Comparison of ENCODE assay signal across 9 mouse cellular contexts in genomic region chr2:119270286-119270642, GRCm38 (mm10). TPM values are rescaled to one million over a fixed set of nuclear protein-coding genes. Genes with fewer than 3 reads are reported as not detected.
A peak's percentile ranks its signal among the peaks of the same experiment; 100 is the strongest.
DNase-seq lines count a peak whose midpoint lies in the region; ATAC-seq and TF ChIP-seq lines count a peak whose summit lies in the region.
"Had no signal": no experiment of that assay in that cellular context is flagged by ENCODE, and none has a peak within 500 bp of the region (broad histone marks: within the 10 kb centered on the region; RNA-seq: fewer than 3 reads in every experiment).

No protein-coding gene starts in this region.

- 0 out of 2 replicates have a peak, but pooled peaks have one; percentile 2 for ATAC-seq in hindbrain, embryonic 14.5 days (ENCODE audit: low FRiP score)

- H3K4me2 ChIP-seq in hindbrain, embryonic 14.5 days (replicated peaks): peak overlapping the region; percentile 76

- peaks cover 9% of the 10 kb centered on the region; the same call in 1 of the 2 replicates for H3K4me1 ChIP-seq in heart, embryonic 10.5 days
- H3K4me1 ChIP-seq in ES-E14 (ENCODE audit: control insufficient read depth in 2 of 2, insufficient read depth in 2 of 2, low read length in 2 of 2, poor library complexity in 1 of 2): peaks cover 0 to 3% of the 10 kb centered on the region in 2 experiments; a peak in 1 of 4 replicates
- H3K4me1 ChIP-seq in hindbrain, embryonic 14.5 days (replicated peaks; ENCODE audit: control insufficient read depth, insufficient read depth, low read length): peaks cover 10% of the 10 kb centered on the region

- H3K9ac ChIP-seq in ES-E14 (ENCODE audit: insufficient read depth, low read depth, low read length, poor library complexity, severe bottlenecking): no peak overlapping the region
- H3K9ac ChIP-seq in hindbrain, embryonic 14.5 days: peak overlapping the region; percentile 82

- in situ Hi-C loops in ES-E14 (cut with MboI; ENCODE audit: low sequenced_read_pairs in 2 of 2, unreplicated experiment in 2 of 2): no loop called here

- peaks cover 21% of the 10 kb centered on the region for H3K79me2 ChIP-seq in macrophage (ENCODE audit: inconsistent target)

- H3K27me3 ChIP-seq in heart, embryonic 10.5 days (ENCODE audit: insufficient read depth, poor library complexity, severe bottlenecking): peaks cover 33% of the 10 kb centered on the region
- 0 out of 2 replicates have a peak, but pooled peaks cover 3% of the 10 kb centered on the region for H3K27me3 ChIP-seq in hindbrain, embryonic 14.5 days (ENCODE audit: control insufficient read depth, insufficient read depth, low read length)

- DNase-seq in heart, embryonic 10.5 days (ENCODE audit: low spot score): no peak
- DNase-seq in heart, postnatal 25 days (ENCODE audit: low spot score): no peak
- DNase-seq in ES-E14 (ENCODE audit: low read depth, low spot score): no peak
- no peak for DNase-seq in hindbrain, embryonic 14.5 days (ENCODE audit: low spot score)
- DNase-seq in urinary bladder, postnatal 14 days (ENCODE audit: low spot score): no peak
- DNase-seq in frontal cortex, postnatal 10 days (ENCODE audit: low spot score in 2 of 2): no peak
- no peak for DNase-seq in left cerebral cortex, adult 11 months (ENCODE audit: low spot score)

- H3K36me3 ChIP-seq in heart, embryonic 10.5 days: no peaks in the 10 kb centered on the region
- no peaks in the 10 kb centered on the region for H3K36me3 ChIP-seq in ES-E14 (ENCODE audit: control insufficient read depth, insufficient read depth, low read length, poor library complexity, severe bottlenecking)
- no peaks in the 10 kb centered on the region for H3K36me3 ChIP-seq in hindbrain, embryonic 14.5 days (replicated peaks; ENCODE audit: control insufficient read depth, insufficient read depth)
- H3K36me3 ChIP-seq in macrophage (ENCODE audit: inconsistent target): no peaks in the 10 kb centered on the region

- 40% methylated on average over 9 of the region's 9 CpGs for WGBS in heart, embryonic 10.5 days
- 55% methylated on average over 9 of the region's 9 CpGs for WGBS in hindbrain, embryonic 14.5 days
- WGBS in macrophage (ENCODE audit: missing documents): 90% methylated on average over 9 of the region's 9 CpGs

- H3K4me3 ChIP-seq in heart, embryonic 10.5 days: peak overlapping the region; percentile 76
- H3K4me3 ChIP-seq in ES-E14 (ENCODE audit: insufficient read depth in 1 of 2, low read depth in 1 of 2, low read length in 2 of 2, poor library complexity in 1 of 2, severe bottlenecking in 1 of 2) (peak overlapping the region; percentile 72 to 78), macrophage (ENCODE audit: inconsistent target) (peak overlapping the region; percentile 44)
- peak overlapping the region; percentile 69 for H3K4me3 ChIP-seq in hindbrain, embryonic 14.5 days (replicated peaks; ENCODE audit: low read length)

- intact Hi-C loops in heart, postnatal 25 days (cut with DNase I): no loop called here

- no peaks in the 10 kb centered on the region for H3K9me3 ChIP-seq in heart, embryonic 10.5 days
- no peaks in the 10 kb centered on the region for H3K9me3 ChIP-seq in ES-E14 (ENCODE audit: control insufficient read depth, insufficient read depth, low read depth, low read length)
- no peaks in the 10 kb centered on the region for H3K9me3 ChIP-seq in hindbrain, embryonic 14.5 days (ENCODE audit: control insufficient read depth, low read length)

- H3K27ac ChIP-seq in heart, embryonic 10.5 days: peak overlapping the region; percentile 29; the same call in 1 of the 2 replicates
- H3K27ac ChIP-seq in ES-E14 (ENCODE audit: insufficient read depth, low read depth, low read length, poor library complexity, severe bottlenecking): no peak overlapping the region
- no peak overlapping the region for H3K27ac ChIP-seq in hindbrain, embryonic 14.5 days
- H3K27ac ChIP-seq in macrophage: no peak overlapping the region

TF ChIP-seq in ES-E14, 5 proteins besides CTCF, POLR2A, EP300 and RAD21:
- no peak for TF ChIP-seq HCFC1 (IDR thresholded peaks at IDR 0.05; ENCODE audit: borderline replicate concordance, insufficient read depth, low read length)
- TF ChIP-seq MAFK (IDR thresholded peaks at IDR 0.05; ENCODE audit: insufficient read depth, low read depth, low read length): no peak
- TF ChIP-seq ZC3H11A (IDR thresholded peaks at IDR 0.05; ENCODE audit: borderline replicate concordance, low read depth, low read length): no peak
- no peak for TF ChIP-seq ZNF384 (IDR thresholded peaks at IDR 0.05; ENCODE audit: low read depth, low read length)
- TF ChIP-seq CHD2 (IDR thresholded peaks at IDR 0.05; ENCODE audit: low read depth, low read length): no peak

RNA-seq across cellular contexts. Expression of gene Rhov, which starts 0.8 kb away (rescaled TPM):
- polyA plus RNA-seq in heart, embryonic 10.5 days (2016; fragmentation: Nextera tagmentation; extraction: Ambion mirVana): 0.39 TPM in 1 of 2 replicates, not detected in the other
- not detected for total RNA-seq in heart, postnatal 25 days (2021)
- 1.8 and 1.9 TPM in 2 replicates for total RNA-seq in ES-E14 (2012; rRNA removed)
- 20.9 and 26.9 TPM in 2 replicates for polyA plus RNA-seq in hindbrain, embryonic 14.5 days (2014; fragmentation: Nextera tagmentation; extraction: Ambion mirVana)
- total RNA-seq in macrophage (2018; cell fraction: chromatin; rRNA removed): 10 to 100 TPM in 1 of 26 experiments, 1 to 10 TPM in 16, under 1 TPM in 7, not detected in 2; 0.41 to 11.1 (median 1.7) TPM
- total RNA-seq in macrophage (2018; cell fraction: cytosol; rRNA removed): 1 to 10 TPM in 25 of 26 experiments, under 1 TPM in 1; 0.94 to 9.9 (median 3.0) TPM
- 1 to 10 TPM in 25 of 26 experiments, under 1 TPM in 1; 0.82 to 8.2 (median 2.4) TPM for total RNA-seq in macrophage (2018; cell fraction: nucleus; rRNA removed)
- polyA plus RNA-seq in macrophage (2018): 3.1 to 15.6 TPM (median 13.6 TPM) in 3 replicates

RNA-seq across cellular contexts. Expression of gene Vps18, which starts 18.3 kb away (rescaled TPM):
- 17.4 and 18.6 TPM in 2 replicates for polyA plus RNA-seq in heart, embryonic 10.5 days (2016; fragmentation: Nextera tagmentation; extraction: Ambion mirVana)
- total RNA-seq in heart, postnatal 25 days (2021): 10 to 100 TPM; 11.9 to 13.0 TPM
- total RNA-seq in ES-E14 (2012; rRNA removed): 17.0 and 17.8 TPM in 2 replicates
- 19.3 and 19.7 TPM in 2 replicates for polyA plus RNA-seq in hindbrain, embryonic 14.5 days (2014; fragmentation: Nextera tagmentation; extraction: Ambion mirVana)
- total RNA-seq in macrophage (2018; cell fraction: chromatin; rRNA removed): 100 to 1,000 TPM in 1 of 26 experiments, 10 to 100 TPM in 25; 26.7 to 107 (median 64.1) TPM
- total RNA-seq in macrophage (2018; cell fraction: cytosol; rRNA removed): 10 to 100 TPM; 31.6 to 81.3 (median 49.4) TPM
- 100 to 1,000 TPM in 5 of 26 experiments, 10 to 100 TPM in 21; 37.7 to 114 (median 79.0) TPM for total RNA-seq in macrophage (2018; cell fraction: nucleus; rRNA removed)
- polyA plus RNA-seq in macrophage (2018): 37.4 to 56.2 TPM (median 46.6 TPM) in 3 replicates

RNA-seq across cellular contexts. Expression of gene Spint1, which starts 33.1 kb away (rescaled TPM):
- 2.6 and 8.8 TPM in 2 replicates for polyA plus RNA-seq in heart, embryonic 10.5 days (2016; fragmentation: Nextera tagmentation; extraction: Ambion mirVana)
- not detected for total RNA-seq in heart, postnatal 25 days (2021)
- 80.3 and 167 TPM in 2 replicates for total RNA-seq in ES-E14 (2012; rRNA removed)
- 0.78 and 0.90 TPM in 2 replicates for polyA plus RNA-seq in hindbrain, embryonic 14.5 days (2014; fragmentation: Nextera tagmentation; extraction: Ambion mirVana)
- not detected for total RNA-seq in macrophage (2018; cell fraction: chromatin; rRNA removed)
- under 1 TPM; 0.05 to 0.52 (median 0.20) TPM for total RNA-seq in macrophage (2018; cell fraction: cytosol; rRNA removed)
- total RNA-seq in macrophage (2018; cell fraction: nucleus; rRNA removed): under 1 TPM in 16 of 26 experiments, not detected in 10; 0.21 to 0.99 (median 0.39) TPM
- 0.32 to 0.56 TPM (median 0.54 TPM) in 3 replicates for polyA plus RNA-seq in macrophage (2018)

RNA-seq across cellular contexts. Expression of gene Ppp1r14d, which starts 40.6 kb away (rescaled TPM):
- polyA plus RNA-seq in heart, embryonic 10.5 days (2016; fragmentation: Nextera tagmentation; extraction: Ambion mirVana): 0.18 TPM in 1 of 2 replicates, not detected in the other
- not detected for total RNA-seq in heart, postnatal 25 days (2021)
- 0.95 and 1.6 TPM in 2 replicates for total RNA-seq in ES-E14 (2012; rRNA removed)
- polyA plus RNA-seq in hindbrain, embryonic 14.5 days (2014; fragmentation: Nextera tagmentation; extraction: Ambion mirVana): not detected in 2 replicates
- total RNA-seq in macrophage (2018; cell fraction: chromatin; rRNA removed): not detected
- not detected for total RNA-seq in macrophage (2018; cell fraction: cytosol; rRNA removed)
- not detected for total RNA-seq in macrophage (2018; cell fraction: nucleus; rRNA removed)
- polyA plus RNA-seq in macrophage (2018): not detected in 3 replicates
- polyA plus RNA-seq: inflammation-experienced regulatory T-cells, adult 6 months had no signal

RNA-seq across cellular contexts. Expression of gene Dll4, which starts 55.3 kb away (rescaled TPM):
- polyA plus RNA-seq in heart, embryonic 10.5 days (2016; fragmentation: Nextera tagmentation; extraction: Ambion mirVana): 6.0 and 7.5 TPM in 2 replicates
- 10 to 100 TPM; 16.7 to 22.5 TPM for total RNA-seq in heart, postnatal 25 days (2021)
- total RNA-seq in ES-E14 (2012; rRNA removed): 0.27 and 0.42 TPM in 2 replicates
- polyA plus RNA-seq in hindbrain, embryonic 14.5 days (2014; fragmentation: Nextera tagmentation; extraction: Ambion mirVana): 3.9 and 4.8 TPM in 2 replicates
- 1 to 10 TPM in 12 of 26 experiments, under 1 TPM in 13, not detected in 1; 0.28 to 3.1 (median 0.96) TPM for total RNA-seq in macrophage (2018; cell fraction: chromatin; rRNA removed)
- under 1 TPM in 17 of 26 experiments, not detected in 9; 0.03 to 0.24 (median 0.07) TPM for total RNA-seq in macrophage (2018; cell fraction: cytosol; rRNA removed)
- total RNA-seq in macrophage (2018; cell fraction: nucleus; rRNA removed): 1 to 10 TPM in 4 of 26 experiments, under 1 TPM in 20, not detected in 2; 0.10 to 2.1 (median 0.50) TPM
- not detected in 3 replicates for polyA plus RNA-seq in macrophage (2018)
- polyA plus RNA-seq: inflammation-experienced regulatory T-cells, adult 6 months had no signal
